Mouse (Mus musculus) cerebral cortex, adult 2 months (tissue): ENCODE data around the gene Cbarp.

ENCODE experiments used
- whole genome bisulfite sequencing: fragments of 180-500 bp; shearing (Covaris S2); methylation state at CpG from one replicate; pipeline ENCODE4 v1.1.7; 2018; 5-methylcytosine and 5-hydroxymethylcytosine counted together

The Cbarp gene

GRCm38 (mm10) chr10:80170052-80170451 lies 29.4 kb upstream of the Cbarp start:
- WGBS = 91% methylated on average over 16 of the region's 16 CpGs

GRCm38 (mm10) chr10:80169651-80170050 lies 29.0 kb upstream of the Cbarp start:
- WGBS = 70% methylated on average over 7 of the region's 7 CpGs

GRCm38 (mm10) chr10:80169070-80169469 lies 28.4 kb upstream of the Cbarp start:
- WGBS = 21% methylated on average over 1 of the region's 1 CpGs

- WGBS = under 1% methylated on average over 48 of the region's 48 CpGs
Observed at GRCm38 (mm10) chr10:80168038-80168661, 27.5 kb upstream of the Cbarp start.

GRCm38 (mm10) chr10:80167460-80168037 lies 26.9 kb upstream of the Cbarp start:
- WGBS = 1% methylated on average over 55 of the region's 55 CpGs

GRCm38 (mm10) chr10:80166136-80166535 lies 25.5 kb upstream of the Cbarp start:
- 92% methylated on average over 4 of the region's 4 CpGs for WGBS

- 11% methylated on average over 20 of the region's 20 CpGs for WGBS
Observed at GRCm38 (mm10) chr10:80165392-80166128, 24.9 kb upstream of the Cbarp start, which contains the start of gene Cirbp. Cirbp (plus strand) TSS chr10:80165985.

- WGBS = under 1% methylated on average over 17 of the region's 17 CpGs
Observed at GRCm38 (mm10) chr10:80164998-80165344, 24.3 kb upstream of the Cbarp start.

GRCm38 (mm10) chr10:80164161-80164997 lies 23.7 kb upstream of the Cbarp start:
- WGBS = 8% methylated on average over 44 of the region's 44 CpGs

- 56% methylated on average over 8 of the region's 8 CpGs for WGBS
Observed at GRCm38 (mm10) chr10:80163721-80164120, 23.1 kb upstream of the Cbarp start.

GRCm38 (mm10) chr10:80162716-80163299 lies 22.2 kb upstream of the Cbarp start:
- WGBS = 82% methylated on average over 6 of the region's 6 CpGs

GRCm38 (mm10) chr10:80162243-80162608 lies 21.6 kb upstream of the Cbarp start:
- WGBS = 82% methylated on average over 3 of the region's 3 CpGs

- WGBS = 27% methylated on average over 7 of the region's 7 CpGs
Observed at GRCm38 (mm10) chr10:80161522-80162242, 21.0 kb upstream of the Cbarp start.

- 5% methylated on average over 33 of the region's 33 CpGs for WGBS
Observed at GRCm38 (mm10) chr10:80160455-80161371, 20.1 kb upstream of the Cbarp start.

GRCm38 (mm10) chr10:80159561-80160454 lies 19.2 kb upstream of the Cbarp start:
- under 1% methylated on average over 55 of the region's 55 CpGs for WGBS

- 9% methylated on average over 12 of the region's 12 CpGs for WGBS
Observed at GRCm38 (mm10) chr10:80159021-80159560, 18.5 kb upstream of the Cbarp start.

GRCm38 (mm10) chr10:80158307-80158986 lies 17.8 kb upstream of the Cbarp start:
- WGBS = 8% methylated on average over 18 of the region's 18 CpGs
